Mouse (Mus musculus): ENCODE data around the gene Sec31a.
A peak's percentile ranks its signal among the peaks of the same experiment; 100 is the strongest.

- TF ChIP-seq POLR2A (IDR thresholded peaks at IDR 0.05; ENCODE audit: low read depth, low read length) (no peak), CTCF (conservative IDR thresholded peaks at IDR 0.05; ENCODE audit: insufficient read depth, insufficient read length, low read depth, low read length) (peak; percentile 51)
Observed at GRCm38 (mm10) chr5:100345118-100345517, 70.9 kb downstream of the Sec31a start.

Data from kidney, adult 2 months (tissue).